Mouse (Mus musculus) embryonic fibroblast, embryonic 13.5 days (primary cell): Measurements from ENCODE around the gene Wdfy1. TPM values are rescaled to one million over a fixed set of nuclear protein-coding genes. Genes with fewer than 3 reads are reported as not detected.

Source experiments
- H3K27ac ChIP-seq: 2 replicates; pipeline ENCODE4 v1.5.1; 2012; ENCODE audit warnings: low read length, control low read depth, inconsistent platforms; ENCODE audit not compliant: insufficient read depth
- H3K4me1 ChIP-seq: 2 replicates; pipeline ENCODE4 v1.6.1; 2011; ENCODE audit warnings: low read length; ENCODE audit not compliant: control insufficient read depth, insufficient read depth
- H3K4me3 ChIP-seq: 2 replicates; pipeline ENCODE4 v1.5.1; 2011; ENCODE audit warnings: mild to moderate bottlenecking, control low read depth, low read length; ENCODE audit not compliant: insufficient read depth
- CTCF ChIP-seq: IDR thresholded peaks from 2 replicates; pipeline ENCODE4 v1.5.1; 2011; ENCODE audit warnings: mild to moderate bottlenecking, control low read depth, low read length, moderate library complexity, borderline replicate concordance; ENCODE audit not compliant: insufficient read depth
- POLR2A ChIP-seq: IDR thresholded peaks from 2 replicates; pipeline ENCODE4 v1.6.1; 2011; ENCODE audit warnings: low read depth, mild to moderate bottlenecking, control low read depth, low read length, moderate library complexity
- polyA plus RNA-seq: library from polyadenylated mRNA; stranded (reverse); fragments of >200 nt; gene quantifications from 2 replicates; pipeline ENCODE4 v1.2.4, GENCODE M21; 2011; ENCODE audit warnings: low read depth; ENCODE audit not compliant: missing spikeins, insufficient read length

Gene Wdfy1
- polyA plus RNA-seq: 76.3 and 89.7 TPM in 2 replicates

GRCm38 (mm10) chr1:79775927-79776458 is at the start of gene Wdfy1, which contains the start of gene Mrpl44:
Wdfy1 (minus strand) TSS chr1:79776143.
Mrpl44 (plus strand) TSS chr1:79776018.
- H3K27ac ChIP-seq: no peak within 1 kb of the TSS
- H3K4me1 ChIP-seq: no peaks in the 10 kb centered on the region
- TF ChIP-seq POLR2A (peak; percentile 70), CTCF (no peak)
- peak within 1 kb of the TSS; percentile 88 for H3K4me3 ChIP-seq

GRCm38 (mm10) chr1:79823951-79824633 is 48.1 kb upstream of the Wdfy1 start:
- TF ChIP-seq POLR2A (no peak), CTCF (no peak)
- peak overlapping the region; percentile 26 for H3K4me3 ChIP-seq

GRCm38 (mm10) chr1:79822806-79823525 is 47.0 kb upstream of the Wdfy1 start:
- Histone ChIP-seq H3K4me1 (peaks cover 6% of the 10 kb centered on the region), H3K4me3 (no peak overlapping the region), H3K27ac (peak overlapping the region; percentile 48; the same call in 1 of the 2 replicates)
- TF ChIP-seq POLR2A: no peak
- no peak for TF ChIP-seq CTCF

More at GRCm38 (mm10) chr1:79823951-79824633, 48.1 kb upstream of the Wdfy1 start:
- Histone ChIP-seq H3K27ac (peak overlapping the region; percentile 28), H3K4me1 (peaks cover 6% of the 10 kb centered on the region)

GRCm38 (mm10) chr1:79819296-79819879 is 43.4 kb upstream of the Wdfy1 start:
- H3K4me3 ChIP-seq: no peak overlapping the region
- peaks cover 3% of the 10 kb centered on the region for H3K4me1 ChIP-seq
- TF ChIP-seq POLR2A (no peak), CTCF (no peak)
- no peak overlapping the region for H3K27ac ChIP-seq

- Histone ChIP-seq H3K4me1 (no peaks in the 10 kb centered on the region), H3K27ac (no peak overlapping the region), H3K4me3 (no peak overlapping the region)
- TF ChIP-seq CTCF (no peak), POLR2A (no peak)
Measured at GRCm38 (mm10) chr1:79815446-79815845, 39.5 kb upstream of the Wdfy1 start.

- Histone ChIP-seq H3K4me3 (no peak overlapping the region), H3K4me1 (no peaks in the 10 kb centered on the region), H3K27ac (no peak overlapping the region)
- TF ChIP-seq CTCF (no peak), POLR2A (no peak)
Measured at GRCm38 (mm10) chr1:79809447-79809846, 33.5 kb upstream of the Wdfy1 start.

- TF ChIP-seq CTCF: no peak
- TF ChIP-seq POLR2A: no peak
- no peaks in the 10 kb centered on the region for H3K4me1 ChIP-seq
- H3K27ac ChIP-seq: no peak overlapping the region
- no peak overlapping the region for H3K4me3 ChIP-seq
Measured at GRCm38 (mm10) chr1:79806865-79807264, 30.9 kb upstream of the Wdfy1 start.

GRCm38 (mm10) chr1:79803614-79804013 is 27.7 kb upstream of the Wdfy1 start:
- Histone ChIP-seq H3K27ac (no peak overlapping the region), H3K4me1 (no peaks in the 10 kb centered on the region), H3K4me3 (no peak overlapping the region)
- no peak for TF ChIP-seq CTCF
- no peak for TF ChIP-seq POLR2A

- no peak overlapping the region for H3K27ac ChIP-seq
- no peak for TF ChIP-seq CTCF
- TF ChIP-seq POLR2A: no peak
- no peak overlapping the region for H3K4me3 ChIP-seq
- H3K4me1 ChIP-seq: no peaks in the 10 kb centered on the region
Measured at GRCm38 (mm10) chr1:79802858-79803427, 27.0 kb upstream of the Wdfy1 start.
